Mouse (Mus musculus): ENCODE measurements around the gene Grap.

DNA sequence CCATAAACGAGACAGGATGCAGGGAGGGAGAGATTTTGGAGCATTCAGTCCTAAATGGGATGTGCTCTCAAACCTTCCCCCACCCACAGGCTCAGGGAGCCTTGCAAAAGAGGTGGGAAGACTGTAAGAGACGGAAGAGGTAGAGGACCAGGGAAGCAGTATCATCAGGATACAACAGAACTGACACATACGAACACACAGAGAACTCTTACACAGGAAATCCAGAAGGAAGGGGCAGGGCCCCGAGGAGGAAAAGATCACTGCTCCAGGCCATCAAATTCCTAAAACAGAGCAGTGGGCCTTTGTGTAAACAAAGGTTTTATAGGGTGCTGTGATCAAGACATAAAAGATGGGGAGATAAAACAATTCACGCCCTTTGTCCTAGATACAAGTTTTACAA, 38.7 kb upstream of the Grap start:
- no peak for TF ChIP-seq POLR2A (IDR thresholded peaks at IDR 0.05; ENCODE audit: borderline replicate concordance, control insufficient read depth, low read depth, low read length)
- no peak for TF ChIP-seq CTCF (IDR thresholded peaks at IDR 0.05; ENCODE audit: control insufficient read depth, insufficient read depth, low read length)

Measured in bone marrow, adult 2 months (tissue).